Mouse (Mus musculus) spleen, adult 2 months (tissue): Measurements from ENCODE around the gene 1700018B08Rik.

Experiments
- CTCF ChIP-seq: fragments of 200-500 bp; IDR thresholded peaks from 2 replicates; pipeline ENCODE4 v1.5.1; 2011; ENCODE audit warnings: mild to moderate bottlenecking, inconsistent platforms; ENCODE audit not compliant: insufficient read depth, insufficient read length, insufficient replicate concordance; ENCODE audit errors: extremely low read depth
- POLR2A ChIP-seq: fragments of 200-500 bp; IDR thresholded peaks from 2 replicates; pipeline ENCODE4 v1.6.1; 2011; ENCODE audit warnings: low read depth, low read length, inconsistent platforms

GRCm38 (mm10) chr8:121572121-121572520 lies 28.0 kb upstream of the 1700018B08Rik start:
- no peak for TF ChIP-seq CTCF
- no peak for TF ChIP-seq POLR2A
